Mouse (Mus musculus) lung, adult 2 months (tissue): ENCODE measurements around the gene Smco1.

Experiments used
- CTCF ChIP-seq: fragments of 200-500 bp; IDR thresholded peaks from 2 replicates; pipeline ENCODE4 v1.5.1; 2011; ENCODE audit warnings: mild to moderate bottlenecking, low read length, control low read depth; ENCODE audit not compliant: insufficient read depth
- POLR2A ChIP-seq: fragments of 200-500 bp; IDR thresholded peaks from 2 replicates; pipeline ENCODE4 v1.6.1; 2011; ENCODE audit warnings: low read depth, mild to moderate bottlenecking, control low read depth, low read length, borderline replicate concordance; ENCODE audit errors: extremely low read depth

GRCm38 (mm10) chr16:32277308-32278256 lies 6.3 kb downstream of the Smco1 start, which contains the start of gene Rnf168:
- TF ChIP-seq POLR2A, result peak; percentile 71; the same call in 1 of the 2 replicates
- TF ChIP-seq CTCF, result no peak
